Mouse (Mus musculus) CH12.LX (cell line): ENCODE data around the gene Irf8. TPM values are rescaled to one million over a fixed set of nuclear protein-coding genes. Genes with fewer than 3 reads are reported as not detected.
A peak's percentile ranks its signal among the peaks of the same experiment; 100 is the strongest.

Experiments used
- DNase-seq: peaks from one replicate; pipeline ENCODE4 v3.0.0-alpha.2; 2013; ENCODE audit errors: extremely low read depth
- H3K27ac ChIP-seq: 2 replicates; pipeline ENCODE4 v1.5.1; 2012; ENCODE audit warnings: low read depth, mild to moderate bottlenecking, control low read depth, moderate library complexity; ENCODE audit not compliant: insufficient read depth
- H3K27me3 ChIP-seq: replicated peaks from 2 replicates; pipeline ENCODE3; 2012; ENCODE audit warnings: inconsistent platforms
- H3K36me3 ChIP-seq, 2 experiments: replicated peaks in 1 of 2; 2 replicates each; pipeline versions ENCODE3 to v1.6.1; 2012; ENCODE audit warnings: inconsistent platforms in 1 of 2, low read length in 1 of 2, mild to moderate bottlenecking in 1 of 2, mixed read lengths in 1 of 2, moderate library complexity in 1 of 2; ENCODE audit not compliant: control insufficient read depth in 1 of 2, insufficient read depth in 1 of 2
- H3K4me1 ChIP-seq, 2 experiments: 2 replicates each; pipeline ENCODE4 v1.6.1; 2012; ENCODE audit warnings: inconsistent platforms in 1 of 2, moderate library complexity in 1 of 2; ENCODE audit not compliant: insufficient read depth in 2 of 2, control insufficient read depth in 1 of 2
- H3K4me2 ChIP-seq: 2 replicates; pipeline ENCODE4 v1.6.1; 2012; ENCODE audit warnings: low read depth, mild to moderate bottlenecking, control low read depth; ENCODE audit not compliant: poor library complexity, insufficient read depth, severe bottlenecking
- H3K4me3 ChIP-seq, 3 experiments: fragments of 150-350 bp in 1 of 3; sonication (generic) in 1 of 3; replicated peaks in 1 of 3; 2 replicates each; pipeline versions ENCODE3 to v1.5.1; 2011 to 2012; ENCODE audit warnings: low read depth in 2 of 3, low read length in 2 of 3, mild to moderate bottlenecking in 2 of 3, moderate library complexity in 2 of 3, control low read depth in 1 of 3, improper control_type of control experiment in 1 of 3, inconsistent platforms in 1 of 3, mixed read lengths in 1 of 3; ENCODE audit not compliant: poor library complexity in 1 of 3
- H3K79me2 ChIP-seq: replicated peaks from 2 replicates; pipeline ENCODE4 v1.6.1; 2012; ENCODE audit warnings: mild to moderate bottlenecking, moderate library complexity; ENCODE audit not compliant: control insufficient read depth, poor library complexity, insufficient read depth, severe bottlenecking; ENCODE audit errors: extremely low read depth
- H3K9ac ChIP-seq: 2 replicates; pipeline ENCODE4 v1.6.1; 2012; ENCODE audit warnings: low read depth, mild to moderate bottlenecking, control low read depth, moderate library complexity; ENCODE audit not compliant: insufficient read depth
- H3K9me3 ChIP-seq: replicated peaks from 2 replicates; pipeline ENCODE3; 2012; ENCODE audit warnings: low read length, inconsistent platforms, mixed read lengths
- CHD1 ChIP-seq: IDR thresholded peaks from 2 replicates; pipeline ENCODE4 v1.6.1; 2012; ENCODE audit warnings: low read depth, low read length, improper control_type of control experiment, inconsistent platforms
- E2F4 ChIP-seq: IDR thresholded peaks from 2 replicates; pipeline ENCODE4 v1.6.1; 2011; ENCODE audit warnings: low read depth, low read length, improper control_type of control experiment; ENCODE audit not compliant: insufficient replicate concordance
- EP300 ChIP-seq: IDR thresholded peaks from 2 replicates; pipeline ENCODE4 v1.6.1; 2011; ENCODE audit warnings: low read length, improper control_type of control experiment
- ETS1 ChIP-seq: conservative IDR thresholded peaks from 2 replicates; pipeline ENCODE4 v1.6.1; 2012; ENCODE audit warnings: low read depth, mild to moderate bottlenecking, inconsistent platforms, low read length, improper control_type of control experiment, moderate library complexity
- IRF4 ChIP-seq: IDR thresholded peaks from 2 replicates; pipeline ENCODE4 v1.6.1; 2014; ENCODE audit warnings: low read depth, mild to moderate bottlenecking, inconsistent platforms, low read length, improper control_type of control experiment
- MAX ChIP-seq: IDR thresholded peaks from 2 replicates; pipeline ENCODE4 v1.6.1; 2011; ENCODE audit warnings: low read length, improper control_type of control experiment
- MAZ ChIP-seq: IDR thresholded peaks from 2 replicates; pipeline ENCODE4 v1.6.1; 2012; ENCODE audit warnings: low read depth, mild to moderate bottlenecking, inconsistent platforms, low read length, improper control_type of control experiment, moderate library complexity
- MXI1 ChIP-seq: IDR thresholded peaks from 2 replicates; pipeline ENCODE4 v1.6.1; 2011; ENCODE audit warnings: mild to moderate bottlenecking, low read depth, low read length, improper control_type of control experiment
- MYC ChIP-seq: IDR thresholded peaks from 2 replicates; pipeline ENCODE4 v1.6.1; 2011; ENCODE audit warnings: low read depth, mild to moderate bottlenecking, improper control_type of control experiment, low read length
- NRF1 ChIP-seq: IDR thresholded peaks from 2 replicates; pipeline ENCODE4 v1.6.1; 2014; ENCODE audit warnings: low read depth, mild to moderate bottlenecking, inconsistent platforms, low read length, improper control_type of control experiment, moderate library complexity
- PAX5 ChIP-seq: IDR thresholded peaks from 2 replicates; pipeline ENCODE4 v1.6.1; 2012; ENCODE audit warnings: low read length, inconsistent platforms, mixed read lengths
- POLR2A ChIP-seq: IDR thresholded peaks from 2 replicates; pipeline ENCODE4 v1.6.1; 2011; ENCODE audit warnings: low read depth, mild to moderate bottlenecking, improper control_type of control experiment, low read length
- SMC3 ChIP-seq: IDR thresholded peaks from 2 replicates; pipeline ENCODE4 v1.6.1; 2011; ENCODE audit warnings: low read depth, low read length, improper control_type of control experiment
- UBTF ChIP-seq: IDR thresholded peaks from 2 replicates; pipeline ENCODE4 v1.6.1; 2012; ENCODE audit warnings: low read depth, mild to moderate bottlenecking, inconsistent platforms, low read length, improper control_type of control experiment, moderate library complexity
- USF1 ChIP-seq: IDR thresholded peaks from 2 replicates; pipeline ENCODE4 v1.6.1; 2014; ENCODE audit warnings: low read depth, mild to moderate bottlenecking, inconsistent platforms, low read length, improper control_type of control experiment
- ZKSCAN1 ChIP-seq: IDR thresholded peaks from 2 replicates; pipeline ENCODE4 v1.6.1; 2012; ENCODE audit warnings: low read depth, inconsistent platforms, low read length, improper control_type of control experiment, borderline replicate concordance
- ZMIZ1 ChIP-seq: IDR thresholded peaks from 2 replicates; pipeline ENCODE4 v1.6.1; 2012; ENCODE audit warnings: low read depth, mild to moderate bottlenecking, inconsistent platforms, low read length, improper control_type of control experiment
- ZNF384 ChIP-seq: IDR thresholded peaks from 2 replicates; pipeline ENCODE4 v1.6.1; 2012; ENCODE audit warnings: low read depth, low read length, improper control_type of control experiment, inconsistent platforms
- dilution Hi-C: fragments of 300-500 bp; cut with MboI; formaldehyde crosslinking; loops from 2 replicates; pipeline ENCODE4 v1.14.3; 2020; ENCODE audit warnings: low sequenced_read_pairs; ENCODE audit not compliant: extremely low pct_unique_long_range_greater_than_20kb, extremely low pct_ligation_motif_present
- in situ Hi-C: fragments of 300-500 bp; cut with MboI; formaldehyde crosslinking; loops from 3 replicates; pipeline ENCODE4 v1.14.3; 2019; ENCODE audit warnings: low sequenced_read_pairs, low pct_ligation_motif_present, low pct_unique_long_range_greater_than_20kb, mixed read lengths
- polyA plus RNA-seq: library from polyadenylated mRNA; unstranded; fragments of >175 nt; gene quantifications from 2 replicates; pipeline ENCODE4 v1.2.1, GENCODE M21; 2012; ENCODE audit warnings: low read depth; ENCODE audit not compliant: insufficient read length
- total RNA-seq, 2 experiments: library from RNA; depleted of rRNA; stranded (reverse); fragments of 300-350 nt in 1 of 2; fragments of >200 nt in 1 of 2; gene quantifications; 2 replicates each; pipeline ENCODE4 v1.2.3; 2012 to 2014

The Irf8 gene
- total and polyA plus RNA-seq, 3 experiments: 13.3 to 34.3 (median 17.7) TPM

DNA sequence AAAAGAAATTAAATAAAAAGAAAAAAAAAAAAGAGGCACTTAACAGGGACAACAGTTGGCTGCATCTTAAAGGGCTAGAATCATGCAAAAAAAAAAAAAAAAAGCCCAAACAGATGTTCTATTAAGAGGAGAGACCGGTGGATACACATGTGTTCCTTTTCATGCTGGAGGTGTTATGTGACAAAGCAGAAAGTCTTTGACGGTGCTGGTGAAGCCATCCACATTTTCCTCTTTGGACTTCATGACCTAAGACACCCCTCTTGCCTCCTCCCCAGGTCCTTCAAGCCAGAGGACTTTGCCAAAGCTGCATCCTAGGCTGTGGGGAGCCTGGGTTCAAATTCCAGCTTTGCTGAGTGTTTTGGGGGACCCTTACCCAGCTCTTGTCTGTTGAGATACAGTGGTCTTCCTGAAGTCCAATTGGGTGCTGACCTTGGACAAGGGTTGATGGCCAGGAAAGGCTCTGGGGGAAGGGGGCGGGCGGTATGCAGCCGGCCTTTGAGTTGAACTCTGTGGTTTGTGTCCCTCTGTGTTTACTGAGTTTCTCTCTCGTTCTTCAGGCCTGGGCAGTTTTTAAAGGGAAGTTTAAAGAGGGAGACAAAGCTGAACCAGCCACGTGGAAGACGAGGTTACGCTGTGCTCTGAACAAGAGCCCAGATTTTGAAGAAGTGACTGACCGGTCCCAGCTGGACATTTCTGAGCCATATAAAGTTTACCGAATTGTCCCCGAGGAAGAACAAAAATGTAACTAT lies 7.2 kb downstream of the Irf8 start:
- Histone ChIP-seq H3K9ac (no peak overlapping the region), H3K9me3 (no peaks in the 10 kb centered on the region), H3K36me3 (peaks cover 19 to 78% of the 10 kb centered on the region in 2 experiments), H3K4me3 (no peak overlapping the region), H3K27ac (peak overlapping the region; percentile 17; the same call in 1 of the 2 replicates), H3K27me3 (peaks cover 6% of the 10 kb centered on the region), H3K79me2 (no peaks in the 10 kb centered on the region), H3K4me1 (peaks cover 61 to 99% of the 10 kb centered on the region in 2 experiments), H3K4me2 (no peak overlapping the region)
- no peak for DNase-seq
- in situ Hi-C loops: no loop called here
- dilution Hi-C loops: no loop called here
- TF ChIP-seq MYC (peak; percentile 81), UBTF (no peak), EP300 (no peak), POLR2A (no peak), MAX (peak; percentile 64; the same call in 1 of the 2 replicates), PAX5 (no peak), MXI1 (peak; percentile 69), NRF1 (no peak), CHD1 (no peak), ZNF384 (peak; percentile 77), MAZ (no peak)

DNA sequence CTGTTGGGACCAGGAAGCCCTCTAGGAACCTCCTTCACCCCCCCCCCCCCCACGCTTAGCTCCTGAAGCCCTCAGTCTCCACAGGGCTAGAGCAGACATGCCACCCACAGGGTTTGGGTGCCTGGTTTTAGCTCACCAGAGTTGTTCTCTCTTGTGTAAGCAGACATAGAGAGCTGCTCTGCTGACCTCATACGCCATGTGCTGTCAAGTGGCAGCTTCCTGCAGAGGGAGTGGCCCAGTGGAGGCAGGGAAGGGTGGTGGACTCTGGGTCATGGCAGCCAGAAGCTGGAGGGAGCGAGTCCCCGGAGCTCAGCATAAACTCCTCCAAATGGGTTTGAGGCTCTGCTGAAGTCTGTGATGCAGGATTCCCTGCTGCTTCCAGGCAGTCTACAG lies 7.7 kb downstream of the Irf8 start:
- in situ Hi-C loops: no loop called here
- Histone ChIP-seq H3K4me1 (peaks cover 61 to 98% of the 10 kb centered on the region in 2 experiments), H3K79me2 (no peaks in the 10 kb centered on the region), H3K27me3 (peaks cover 3% of the 10 kb centered on the region), H3K9me3 (no peaks in the 10 kb centered on the region), H3K9ac (no peak overlapping the region), H3K27ac (peak overlapping the region; percentile 17; the same call in 1 of the 2 replicates), H3K36me3 (peaks cover 23 to 80% of the 10 kb centered on the region in 2 experiments), H3K4me3 (no peak overlapping the region), H3K4me2 (no peak overlapping the region)
- DNase-seq: no peak
- dilution Hi-C loops: no loop called here
- TF ChIP-seq MXI1: peak; percentile 0; the same call in 1 of the 2 replicates
- no peak for TF ChIP-seq ZMIZ1

DNA sequence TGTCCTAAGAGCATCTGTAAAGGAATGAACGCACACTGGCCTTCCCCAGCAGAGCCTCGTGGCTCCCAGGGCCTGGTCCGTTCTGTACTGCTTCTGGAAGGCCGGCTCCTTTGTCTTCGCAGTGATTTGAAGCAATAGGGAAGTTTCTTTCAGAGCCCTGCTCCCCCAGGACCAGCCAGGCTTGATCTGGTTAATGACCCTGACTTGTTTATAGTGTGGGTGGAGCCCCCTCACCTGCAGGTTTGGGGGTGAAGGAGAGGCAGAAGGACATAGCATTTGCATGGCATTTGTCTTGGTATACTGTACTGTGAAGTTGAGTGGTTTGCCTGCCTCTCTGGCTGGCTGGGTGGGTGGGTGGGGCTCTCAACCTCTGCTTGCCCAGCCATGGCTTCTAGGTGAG lies 8.3 kb downstream of the Irf8 start:
- no peaks in the 10 kb centered on the region for H3K9me3 ChIP-seq
- in situ Hi-C loops: no loop called here
- H3K79me2 ChIP-seq: no peaks in the 10 kb centered on the region
- peaks cover 23 to 80% of the 10 kb centered on the region in 2 experiments for H3K36me3 ChIP-seq
- dilution Hi-C loops: no loop called here
- TF ChIP-seq ZMIZ1 (no peak), CHD1 (no peak), MXI1 (no peak), ZKSCAN1 (no peak), USF1 (no peak), E2F4 (no peak), IRF4 (no peak), MAZ (no peak), ETS1 (no peak), SMC3 (no peak)
- peaks cover 61 to 92% of the 10 kb centered on the region in 2 experiments for H3K4me1 ChIP-seq
- H3K27ac ChIP-seq: no peak overlapping the region
- DNase-seq: no peak
- no peak overlapping the region for H3K4me2 ChIP-seq
- no peak overlapping the region for H3K9ac ChIP-seq
- H3K4me3 ChIP-seq: no peak overlapping the region
- H3K27me3 ChIP-seq: no peaks in the 10 kb centered on the region
